Comparison of ENCODE assay signal across 10 mouse cellular contexts in the genomic region with DNA sequence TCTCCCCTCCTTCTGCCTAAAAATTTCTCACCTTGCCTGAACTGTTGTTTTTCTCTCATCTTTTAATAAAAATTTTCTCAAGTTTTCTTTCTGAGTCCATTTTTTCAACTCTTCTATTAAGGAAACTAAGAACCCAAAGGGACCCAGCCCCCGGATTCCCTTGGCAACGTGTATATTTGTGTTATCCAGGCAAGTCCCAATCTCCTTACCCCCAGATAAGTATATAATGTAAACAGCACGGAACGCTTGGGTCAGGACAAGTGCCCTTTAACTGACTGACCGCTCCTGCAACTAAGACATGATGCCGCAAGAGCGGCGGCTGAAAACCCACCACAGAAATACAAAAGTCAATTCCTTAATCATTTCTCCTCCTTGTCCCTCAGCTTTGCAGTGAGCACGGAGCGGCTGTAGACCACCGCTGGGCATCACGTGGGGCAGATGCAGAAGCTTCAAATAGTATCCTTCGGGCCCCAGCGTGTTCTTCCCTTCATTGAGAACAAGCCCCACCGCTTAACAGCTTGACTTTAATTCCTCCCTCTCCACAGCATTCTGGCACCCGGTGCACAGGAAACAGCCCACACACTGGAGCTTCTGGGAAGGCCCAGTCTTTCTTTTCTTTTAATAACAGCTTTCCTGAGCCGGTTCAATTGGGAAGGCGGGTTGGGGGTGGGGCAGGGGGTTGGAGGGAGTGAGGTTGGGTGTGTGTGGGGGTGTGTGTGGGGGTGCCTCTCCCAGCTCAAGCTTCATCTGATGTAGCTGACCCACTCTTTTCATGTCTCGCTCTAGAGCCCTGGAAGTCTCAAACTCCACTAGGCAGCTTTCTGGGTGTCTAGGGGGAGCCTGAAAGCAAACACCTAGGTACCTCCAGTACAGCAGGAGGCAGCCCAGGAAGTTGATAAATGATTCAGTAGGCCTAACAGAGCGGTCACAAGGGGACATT.
DNase-seq lines count a peak whose midpoint lies in the region; ATAC-seq and TF ChIP-seq lines count a peak whose summit lies in the region.
"Had no signal": no experiment of that assay in that cellular context is flagged by ENCODE, and none has a peak within 500 bp of the region (broad histone marks: within the 10 kb centered on the region; RNA-seq: fewer than 3 reads in every experiment).

No protein-coding gene starts in this region.

- no peak for DNase-seq in kidney, adult 2 months
- peak; percentile 55 for DNase-seq in limb, embryonic 11.5 days (ENCODE audit: low spot score)
- no peak for DNase-seq in adrenal gland, postnatal 25 days

- peak; percentile 86 for ATAC-seq in kidney, embryonic 14.5 days (ENCODE audit: low FRiP score, low TSS enrichment)
- 0 out of 2 replicates have a peak, but pooled peaks have one; percentile 44 for ATAC-seq in forebrain, embryonic 12.5 days (ENCODE audit: low FRiP score)
- peak; percentile 50 for ATAC-seq in hindbrain, embryonic 12.5 days (ENCODE audit: low FRiP score)
- ATAC-seq in limb, embryonic 11.5 days (ENCODE audit: insufficient number of reproducible peaks, low FRiP score, low TSS enrichment, low read depth) = peak; percentile 73; the same call in 1 of the 2 replicates
- ATAC-seq in neural tube, embryonic 15.5 days (ENCODE audit: low FRiP score) = no peak
- no peak for ATAC-seq in inflammation-experienced regulatory T-cells, adult 6 months

- H3K27ac ChIP-seq in kidney, embryonic 14.5 days (ENCODE audit: low read depth, low read length) = peak overlapping the region; percentile 88
- no peak overlapping the region for H3K27ac ChIP-seq in kidney, adult 2 months (ENCODE audit: insufficient read depth, low read depth, low read length)
- no peak overlapping the region for H3K27ac ChIP-seq in forebrain, embryonic 12.5 days
- H3K27ac ChIP-seq in hindbrain, embryonic 12.5 days = no peak overlapping the region
- peak overlapping the region; percentile 78 for H3K27ac ChIP-seq in limb, embryonic 11.5 days (replicated peaks; ENCODE audit: low read depth, low read length)
- H3K27ac ChIP-seq in neural tube, embryonic 15.5 days (replicated peaks) = no peak overlapping the region

- H3K36me3 ChIP-seq in kidney, embryonic 14.5 days (ENCODE audit: control insufficient read depth, insufficient read depth, low read length) = no peaks in the 10 kb centered on the region
- H3K36me3 ChIP-seq in kidney, adult 2 months (ENCODE audit: control insufficient read depth, insufficient read depth, low read length) = no peaks in the 10 kb centered on the region
- H3K36me3 ChIP-seq in forebrain, embryonic 12.5 days (replicated peaks) = no peaks in the 10 kb centered on the region
- H3K36me3 ChIP-seq in hindbrain, embryonic 12.5 days = no peaks in the 10 kb centered on the region
- no peaks in the 10 kb centered on the region for H3K36me3 ChIP-seq in limb, embryonic 11.5 days (ENCODE audit: control insufficient read depth, insufficient read depth, low read length)
- no peaks in the 10 kb centered on the region for H3K36me3 ChIP-seq in neural tube, embryonic 15.5 days

- H3K4me2 ChIP-seq in kidney, embryonic 14.5 days (replicated peaks; ENCODE audit: low read depth, low read length) = peak overlapping the region; percentile 37
- H3K4me2 ChIP-seq in forebrain, embryonic 12.5 days = peak overlapping the region; percentile 25
- H3K4me2 ChIP-seq in hindbrain, embryonic 12.5 days (replicated peaks) = peak overlapping the region; percentile 32; the same call in 1 of the 2 replicates
- H3K4me2 ChIP-seq in limb, embryonic 11.5 days (ENCODE audit: low read depth, severe bottlenecking) = peak overlapping the region; percentile 18; the same call in 1 of the 2 replicates
- peak overlapping the region; percentile 28 for H3K4me2 ChIP-seq in neural tube, embryonic 15.5 days

- TF ChIP-seq POLR2A in kidney, adult 2 months (IDR thresholded peaks at IDR 0.05; ENCODE audit: low read depth, low read length) = no peak

- H3K4me1 ChIP-seq in kidney, embryonic 14.5 days (ENCODE audit: control insufficient read depth, insufficient read depth, low read length) = peaks cover 22% of the 10 kb centered on the region
- no peaks in the 10 kb centered on the region for H3K4me1 ChIP-seq in kidney, adult 2 months (ENCODE audit: control insufficient read depth, insufficient read depth, low read length)
- H3K4me1 ChIP-seq in forebrain, embryonic 12.5 days = peaks cover 12% of the 10 kb centered on the region; the same call in 1 of the 2 replicates
- H3K4me1 ChIP-seq in hindbrain, embryonic 12.5 days = peaks cover 14% of the 10 kb centered on the region
- H3K4me1 ChIP-seq in limb, embryonic 11.5 days (ENCODE audit: control insufficient read depth, insufficient read depth, low read length) = peaks cover 7% of the 10 kb centered on the region
- H3K4me1 ChIP-seq in neural tube, embryonic 15.5 days = peaks cover 8% of the 10 kb centered on the region; the same call in 1 of the 2 replicates

- H3K9ac ChIP-seq in kidney, embryonic 14.5 days (ENCODE audit: low read depth, low read length) = peak overlapping the region; percentile 31; the same call in 1 of the 2 replicates
- H3K9ac ChIP-seq in forebrain, embryonic 12.5 days = no peak overlapping the region
- H3K9ac ChIP-seq in hindbrain, embryonic 12.5 days = no peak overlapping the region
- peak overlapping the region; percentile 35; the same call in 1 of the 2 replicates for H3K9ac ChIP-seq in limb, embryonic 11.5 days (ENCODE audit: low read length)
- H3K9ac ChIP-seq in neural tube, embryonic 15.5 days (replicated peaks) = no peak overlapping the region

- WGBS in kidney, embryonic 14.5 days = 16% methylated on average over 20 of the region's 20 CpGs
- 25% methylated on average over 20 of the region's 20 CpGs for WGBS in kidney, adult 2 months
- 36% methylated on average over 20 of the region's 20 CpGs for WGBS in forebrain, embryonic 12.5 days
- 41% methylated on average over 20 of the region's 20 CpGs for WGBS in hindbrain, embryonic 12.5 days
- WGBS in limb, embryonic 11.5 days = 43% methylated on average over 20 of the region's 20 CpGs
- 45% methylated on average over 20 of the region's 20 CpGs for WGBS in neural tube, embryonic 15.5 days

- H3K4me3 ChIP-seq in kidney, embryonic 14.5 days (ENCODE audit: low read length) = no peak overlapping the region; the same call in 1 of the 2 replicates
- H3K4me3 ChIP-seq in kidney, adult 2 months (ENCODE audit: insufficient read depth, low read depth, low read length) = no peak overlapping the region
- no peak overlapping the region for H3K4me3 ChIP-seq in forebrain, embryonic 12.5 days (replicated peaks)
- no peak overlapping the region for H3K4me3 ChIP-seq in hindbrain, embryonic 12.5 days
- H3K4me3 ChIP-seq in limb, embryonic 11.5 days (ENCODE audit: low read depth, low read length) = no peak overlapping the region
- H3K4me3 ChIP-seq in neural tube, embryonic 15.5 days (replicated peaks) = no peak overlapping the region
- H3K4me3 ChIP-seq: erythroblast, embryonic 14.5 days had no signal

- no peak for TF ChIP-seq CTCF in kidney, adult 2 months (conservative IDR thresholded peaks at IDR 0.05; ENCODE audit: insufficient read depth, insufficient read length, low read depth, low read length)

- H3K9me3 ChIP-seq in kidney, embryonic 14.5 days (ENCODE audit: control insufficient read depth, low read length) = no peaks in the 10 kb centered on the region
- no peaks in the 10 kb centered on the region for H3K9me3 ChIP-seq in forebrain, embryonic 12.5 days
- no peaks in the 10 kb centered on the region for H3K9me3 ChIP-seq in hindbrain, embryonic 12.5 days (replicated peaks)
- no peaks in the 10 kb centered on the region for H3K9me3 ChIP-seq in limb, embryonic 11.5 days (ENCODE audit: control insufficient read depth, low read length)
- no peaks in the 10 kb centered on the region for H3K9me3 ChIP-seq in neural tube, embryonic 15.5 days (replicated peaks)

- H3K27me3 ChIP-seq in kidney, embryonic 14.5 days (ENCODE audit: control insufficient read depth, insufficient read depth, low read length) = no peaks in the 10 kb centered on the region
- no peaks in the 10 kb centered on the region for H3K27me3 ChIP-seq in kidney, adult 2 months (replicated peaks; ENCODE audit: control insufficient read depth, insufficient read depth, low read length)
- no peaks in the 10 kb centered on the region for H3K27me3 ChIP-seq in forebrain, embryonic 12.5 days
- H3K27me3 ChIP-seq in hindbrain, embryonic 12.5 days = no peaks in the 10 kb centered on the region
- H3K27me3 ChIP-seq in limb, embryonic 11.5 days (ENCODE audit: control insufficient read depth, insufficient read depth, low read length) = no peaks in the 10 kb centered on the region
- H3K27me3 ChIP-seq in neural tube, embryonic 15.5 days (replicated peaks) = no peaks in the 10 kb centered on the region
- H3K27me3 ChIP-seq: CH12.LX had no signal

Comparison
In these comparisons a context has a peak if more than half of its experiments do, and no peak if none do; other contexts are left out.
1. H3K27ac ChIP-seq: peak in kidney, embryonic 14.5 days (single experiment) and limb, embryonic 11.5 days (single experiment); none in kidney, adult 2 months (single experiment), forebrain, embryonic 12.5 days (single experiment), hindbrain, embryonic 12.5 days (single experiment) and neural tube, embryonic 15.5 days (single experiment).
2. ATAC-seq: peak in kidney, embryonic 14.5 days (single experiment), forebrain, embryonic 12.5 days (single experiment), hindbrain, embryonic 12.5 days (single experiment) and limb, embryonic 11.5 days (single experiment); none in neural tube, embryonic 15.5 days (single experiment) and inflammation-experienced regulatory T-cells, adult 6 months (single experiment).
3. H3K9ac ChIP-seq: peak in kidney, embryonic 14.5 days (single experiment) and limb, embryonic 11.5 days (single experiment); none in forebrain, embryonic 12.5 days (single experiment), hindbrain, embryonic 12.5 days (single experiment) and neural tube, embryonic 15.5 days (single experiment).
4. Peak in every context shown above with its lines, with median percentiles within 50 percentile points of each other: H3K4me2 ChIP-seq.